Mouse (Mus musculus): ENCODE measurements around the gene Lrrc25.

The Lrrc25 gene

DNA sequence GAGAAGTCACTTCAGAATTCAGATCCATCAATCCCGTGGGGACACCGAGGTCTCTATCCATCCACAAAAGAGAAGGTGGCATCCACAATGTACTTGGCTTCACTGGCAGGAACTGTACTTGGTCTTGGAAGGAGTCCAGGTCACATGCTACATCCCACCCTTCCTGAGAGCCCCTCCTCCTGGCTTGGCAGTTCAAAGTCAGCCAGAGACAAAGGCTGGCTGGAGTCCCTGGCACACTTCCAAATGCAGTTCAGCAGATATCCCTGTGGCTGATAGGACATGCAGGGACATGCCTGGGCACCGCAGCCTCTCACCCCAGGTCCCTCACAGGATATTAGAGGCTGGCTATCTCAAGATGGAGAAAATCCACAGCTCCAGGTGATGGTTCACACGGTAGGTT, 33.4 kb downstream of the Lrrc25 start:
- peak; percentile 57 for DNase-seq

DNA sequence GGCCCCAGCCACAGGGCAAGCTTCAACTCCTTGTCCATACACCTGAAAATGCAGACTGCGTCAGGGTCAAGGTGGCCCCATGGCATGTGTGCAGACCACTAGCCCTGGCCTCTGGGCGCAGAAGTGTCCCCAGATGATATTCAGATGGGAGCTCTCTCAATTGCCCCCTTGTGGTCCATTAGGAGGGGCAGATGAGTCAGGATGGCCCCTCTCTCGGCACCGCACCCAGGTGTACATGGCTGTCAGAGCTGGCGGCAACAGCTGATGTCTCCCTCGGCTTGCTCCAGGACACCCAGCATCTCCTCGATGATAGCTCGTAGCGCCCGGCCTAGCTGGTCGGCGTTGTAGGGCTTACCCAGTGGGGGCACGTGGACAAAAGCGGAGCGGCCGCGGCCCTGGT, 34.4 kb downstream of the Lrrc25 start:
- no peak for DNase-seq

DNA sequence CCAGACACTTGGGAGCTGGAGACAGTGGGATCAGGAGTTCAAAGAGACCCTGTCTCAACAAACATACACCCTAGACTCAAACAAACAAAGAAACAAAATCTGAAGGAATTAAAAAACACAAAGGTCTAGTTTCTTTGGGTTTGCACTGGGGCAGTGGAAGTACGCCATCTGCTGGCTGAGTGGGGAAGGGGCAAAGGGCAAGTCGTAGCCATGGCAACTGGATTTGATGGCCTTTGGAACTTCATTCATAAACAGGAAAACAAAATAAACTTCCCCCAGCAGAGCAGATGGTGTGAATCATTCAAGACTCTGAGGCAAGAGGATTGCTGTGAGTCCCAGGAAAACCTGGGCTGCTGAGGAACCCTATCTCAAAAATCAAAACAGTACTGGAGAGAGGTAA, 37.3 kb downstream of the Lrrc25 start:
- DNase-seq, result no peak

DNA sequence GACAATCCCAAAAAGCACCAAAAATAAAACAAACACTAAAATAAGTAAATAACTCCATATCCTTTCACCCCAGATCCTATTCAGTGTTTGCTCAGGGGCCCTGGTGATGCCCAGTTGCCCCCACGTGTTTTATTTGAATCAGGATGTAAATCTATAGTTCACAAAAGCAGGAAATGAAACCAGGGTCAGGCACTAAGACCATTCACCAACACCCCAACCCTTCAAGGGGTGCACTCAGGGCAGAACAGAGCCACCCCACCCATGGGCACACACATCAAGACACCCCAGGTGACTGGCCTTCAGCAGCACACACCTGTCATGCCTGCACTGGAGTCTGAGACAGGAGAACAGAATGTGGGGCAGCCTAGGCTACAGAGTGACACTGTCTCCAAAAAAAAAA, 38.2 kb downstream of the Lrrc25 start:
- DNase-seq, result no peak

DNA sequence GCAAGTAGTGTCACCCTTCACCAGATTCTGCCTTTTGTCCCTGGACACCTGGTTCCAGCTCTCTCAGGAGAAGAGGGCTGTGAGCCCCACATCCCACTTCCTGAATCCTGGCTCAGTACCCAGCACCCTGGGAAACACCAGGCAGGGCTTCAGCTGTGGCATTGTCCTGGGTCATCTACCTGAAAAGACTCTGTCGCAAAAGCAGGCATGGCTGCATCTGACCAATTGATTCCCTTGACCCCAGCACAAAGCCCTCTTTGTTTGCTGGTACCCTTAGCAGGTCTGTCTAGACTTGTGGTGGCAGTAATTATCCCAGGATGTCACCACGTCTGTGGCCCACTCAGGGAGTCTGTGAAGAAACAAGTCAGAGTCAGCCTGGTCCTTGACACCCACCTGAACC, 39.5 kb downstream of the Lrrc25 start:
- no peak for DNase-seq

DNA sequence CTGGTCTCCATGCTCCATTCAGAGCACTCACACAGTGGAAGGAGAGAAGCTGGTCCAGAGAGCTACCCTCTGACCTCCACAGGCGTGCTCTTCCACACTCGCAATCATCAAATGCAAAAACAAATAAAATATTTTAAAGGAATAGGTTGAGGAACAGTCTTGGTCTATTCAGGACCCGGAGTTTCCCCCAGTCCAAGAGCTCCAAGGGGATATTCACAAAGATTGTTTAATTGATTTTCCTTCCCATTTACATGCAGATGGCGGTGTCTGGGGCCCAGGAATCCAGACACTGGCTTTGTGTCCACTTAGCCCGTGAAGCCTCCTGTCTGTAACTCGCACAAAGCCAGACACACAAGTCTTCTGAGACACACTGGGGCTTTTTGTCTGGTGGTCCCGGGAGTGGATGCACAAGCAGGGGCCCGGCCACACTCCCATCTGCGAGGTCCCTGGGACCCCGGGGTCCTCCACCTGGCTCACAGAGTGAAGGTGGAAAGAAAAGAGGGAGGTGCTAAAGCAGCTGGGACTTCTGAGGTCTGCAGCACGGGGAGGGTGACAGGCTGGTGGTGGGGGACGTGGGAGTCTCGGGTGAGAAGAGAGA, 40.3 kb downstream of the Lrrc25 start:
- no peak for DNase-seq

DNA sequence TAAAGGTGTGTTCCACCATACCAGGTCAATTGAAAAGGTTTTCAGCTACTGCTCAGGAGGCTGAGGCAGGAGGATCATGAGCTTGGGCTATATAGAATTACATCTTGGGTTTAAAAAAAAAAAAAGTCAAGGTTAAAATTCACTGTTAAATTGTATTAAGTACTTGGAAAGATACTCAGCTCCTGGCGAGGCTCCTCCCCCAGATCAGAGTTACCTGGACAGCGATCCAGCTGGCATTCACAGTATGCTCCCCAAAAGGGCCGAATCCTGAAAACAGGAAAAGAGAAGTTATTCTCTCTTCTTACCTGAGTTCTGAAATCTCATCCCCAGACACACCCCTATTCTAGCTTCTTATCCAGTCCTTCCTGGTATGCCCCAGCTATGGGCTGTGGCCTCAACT, 41.3 kb downstream of the Lrrc25 start:
- DNase-seq, result no peak

DNA sequence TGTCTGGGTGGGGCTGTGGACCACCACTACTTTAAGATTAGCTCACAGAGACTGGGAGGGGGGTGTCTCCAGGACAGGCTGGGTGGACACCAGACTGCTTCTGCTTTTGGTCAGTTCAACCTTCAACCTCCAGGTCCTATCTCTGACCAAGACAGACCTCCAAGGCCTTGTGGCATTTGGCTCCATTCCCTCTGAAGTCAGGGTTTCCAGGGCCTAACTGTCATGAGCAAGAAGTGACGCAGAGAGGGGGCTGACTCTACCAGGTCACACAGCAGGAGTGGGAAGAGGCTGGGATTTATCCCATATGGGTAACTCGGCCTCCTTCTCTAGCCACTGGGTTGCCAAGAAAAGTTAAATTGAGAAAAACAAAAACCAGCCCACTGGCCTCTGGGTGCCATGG, 41.8 kb downstream of the Lrrc25 start:
- DNase-seq, result no peak

DNA sequence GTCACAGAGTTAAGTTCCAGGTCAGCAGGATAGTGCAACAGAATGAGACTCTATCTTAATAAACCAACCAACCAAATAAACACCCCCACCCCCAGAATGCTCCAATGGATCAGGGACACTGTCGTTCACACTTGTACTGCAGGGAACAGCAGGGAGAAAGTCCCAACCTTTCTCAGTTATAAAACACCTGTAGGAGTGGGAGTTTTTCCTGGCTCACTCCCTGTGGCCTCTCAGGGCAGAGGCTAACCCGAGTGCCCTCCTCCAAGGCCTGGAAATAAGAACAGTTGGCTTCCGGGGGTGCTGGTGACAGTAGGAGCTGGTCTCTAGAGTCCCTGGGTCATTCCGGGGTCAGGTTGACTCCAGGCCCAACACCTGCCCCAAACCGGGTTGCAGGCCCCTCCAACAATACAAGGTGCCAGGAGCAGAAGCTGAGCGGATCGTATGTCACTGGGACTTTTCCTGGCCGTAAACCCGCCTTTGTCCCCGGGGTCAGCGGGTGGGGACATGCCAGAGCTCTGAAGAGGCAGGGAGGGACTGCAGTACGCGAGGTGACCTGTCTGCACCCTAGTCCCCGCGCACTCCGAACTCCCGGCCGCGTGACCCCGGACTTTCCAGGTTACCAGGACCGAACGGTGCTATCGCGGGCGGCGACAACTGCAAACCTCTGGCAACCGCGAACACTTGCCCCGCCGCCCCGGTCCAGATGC, 43.1 kb downstream of the Lrrc25 start:
- DNase-seq, result no peak

DNA sequence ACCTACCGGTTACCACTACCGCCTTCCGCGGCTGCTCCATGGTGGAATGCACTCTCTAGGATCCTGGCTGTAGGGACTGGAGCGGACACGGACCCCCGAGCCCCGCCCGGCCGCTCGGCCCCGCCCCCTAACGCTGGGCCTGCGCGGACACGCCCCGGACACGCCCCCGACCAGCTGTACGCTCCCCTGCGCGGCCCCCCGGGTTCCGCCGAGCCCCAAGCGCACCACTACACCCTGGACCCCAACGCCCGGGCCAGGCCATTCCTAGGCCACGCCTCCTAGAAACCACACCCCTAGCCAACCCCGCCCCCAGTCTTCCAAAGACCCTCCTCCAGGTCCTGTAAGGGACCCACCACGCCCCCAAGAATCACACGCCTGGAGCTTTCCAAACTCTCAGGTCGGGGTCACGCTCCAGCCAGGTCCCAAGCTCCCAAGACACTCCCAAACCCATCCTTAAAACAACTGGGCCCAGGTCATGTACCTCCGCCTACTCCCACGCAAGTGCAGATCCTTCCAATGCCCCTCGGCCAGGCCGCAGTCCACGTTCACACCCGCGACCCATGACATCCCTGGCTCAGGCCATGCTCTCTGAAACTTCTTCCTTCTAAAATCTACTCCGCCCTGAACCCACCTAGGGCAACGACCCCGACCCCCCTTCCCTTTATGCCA, 43.8 kb downstream of the Lrrc25 start:
- DNase-seq, result peak; percentile 79

DNA sequence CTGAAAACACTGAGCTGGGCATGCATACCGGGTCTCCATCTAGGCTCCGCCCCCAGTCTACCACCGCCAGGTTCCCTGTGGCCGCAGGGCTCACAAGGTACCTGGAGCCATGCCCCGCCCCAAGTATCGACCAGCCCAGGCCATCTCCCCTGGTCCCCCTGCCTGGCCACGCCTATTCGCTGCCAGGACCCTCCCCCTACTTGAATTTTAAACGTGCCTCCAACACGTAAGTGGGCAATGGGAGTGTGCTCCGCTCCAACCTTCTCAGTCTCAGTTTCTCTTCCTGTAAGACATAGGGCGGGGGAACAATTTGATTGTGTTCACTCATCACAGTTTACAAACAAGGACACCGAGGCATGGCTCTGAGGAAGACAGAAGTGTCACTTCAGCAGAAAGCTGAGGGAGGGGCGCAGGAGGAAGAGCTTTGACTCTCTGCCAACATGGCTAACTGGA, 44.3 kb downstream of the Lrrc25 start, which contains the start of gene Pgpep1:
Gene Pgpep1 (minus strand): TSS at position 116 of the 453 bp plus-strand sequence.
- DNase-seq, result no peak

DNA sequence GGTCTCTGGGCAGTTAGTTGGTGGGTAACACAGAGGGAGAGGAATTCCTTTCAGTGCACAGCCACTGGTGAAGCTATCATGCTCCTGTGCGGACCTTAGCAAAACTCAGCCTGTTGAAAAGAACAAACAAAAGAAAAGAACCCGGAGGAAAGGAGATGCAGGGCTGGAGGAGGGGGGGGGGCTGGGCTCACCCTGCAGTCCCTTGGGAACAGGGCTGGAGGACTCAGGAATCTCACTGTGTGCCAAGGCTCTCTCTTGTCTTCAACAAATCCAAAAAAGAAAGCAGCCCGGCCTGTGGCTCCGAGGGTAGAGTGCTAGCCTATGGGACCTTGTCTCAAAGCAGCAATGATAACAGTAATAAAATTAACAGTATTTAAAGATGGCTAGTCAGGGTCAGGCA, 47.7 kb downstream of the Lrrc25 start:
- DNase-seq, result no peak

DNA sequence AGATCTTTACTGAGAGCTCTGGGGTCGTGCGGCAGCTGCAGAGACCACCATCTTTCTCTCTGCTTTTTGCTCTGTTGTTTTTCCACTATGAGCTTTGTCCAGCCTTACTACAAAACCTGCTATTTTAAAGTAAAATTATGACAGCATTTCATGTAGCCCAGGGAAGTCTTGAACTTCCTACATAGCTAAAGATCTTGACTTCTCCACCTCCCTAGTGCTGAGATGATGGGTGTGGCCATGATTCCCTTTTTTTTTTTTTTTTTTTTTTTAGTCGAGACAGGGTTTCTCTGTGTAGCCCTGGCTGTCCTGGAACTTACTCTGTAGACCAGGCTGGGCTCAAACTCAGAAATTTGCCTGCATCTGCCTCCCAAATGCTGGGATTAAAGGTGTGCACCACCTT, 48.7 kb downstream of the Lrrc25 start:
- DNase-seq, result no peak

DNA sequence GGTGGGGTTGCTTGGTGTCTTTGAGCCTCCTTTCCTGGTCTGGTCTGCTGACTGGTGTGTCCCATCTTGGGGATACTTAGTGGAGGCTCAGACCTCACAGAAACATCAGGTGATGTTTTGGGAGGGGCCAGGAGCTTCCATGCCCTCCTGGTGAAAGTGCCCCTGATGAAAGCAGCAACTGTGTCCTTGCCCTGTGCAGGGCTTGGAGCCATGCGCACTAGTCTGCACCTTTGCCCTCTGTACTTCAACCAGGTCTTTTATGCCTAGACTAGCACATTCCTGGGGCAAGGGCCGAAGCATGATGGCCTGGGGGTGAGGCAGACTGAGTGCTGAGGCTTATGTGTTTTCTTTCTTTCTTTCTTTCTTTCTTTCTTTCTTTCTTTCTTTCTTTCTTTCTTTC, 49.6 kb downstream of the Lrrc25 start:
- no peak for DNase-seq

DNA sequence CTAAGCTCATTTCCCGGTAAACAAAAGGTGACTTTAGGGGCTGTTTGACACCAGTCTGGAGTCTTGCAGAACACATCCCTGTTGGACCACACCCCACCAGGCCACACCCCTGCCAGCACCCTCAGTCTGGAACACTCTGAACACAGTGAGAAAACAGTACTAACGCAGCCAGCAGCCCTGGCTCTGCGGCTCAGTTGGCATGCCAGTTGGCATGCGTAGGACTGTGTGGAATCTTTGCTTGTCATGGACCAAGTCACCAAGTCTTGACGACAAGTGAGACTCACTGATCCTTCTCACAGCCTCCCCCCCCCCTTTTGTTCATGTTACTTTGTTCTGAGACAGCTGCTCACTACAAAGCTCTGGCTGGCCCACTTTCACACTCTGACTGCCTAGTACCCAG, 51.1 kb downstream of the Lrrc25 start:
- DNase-seq, result no peak
